In the genomic region with DNA sequence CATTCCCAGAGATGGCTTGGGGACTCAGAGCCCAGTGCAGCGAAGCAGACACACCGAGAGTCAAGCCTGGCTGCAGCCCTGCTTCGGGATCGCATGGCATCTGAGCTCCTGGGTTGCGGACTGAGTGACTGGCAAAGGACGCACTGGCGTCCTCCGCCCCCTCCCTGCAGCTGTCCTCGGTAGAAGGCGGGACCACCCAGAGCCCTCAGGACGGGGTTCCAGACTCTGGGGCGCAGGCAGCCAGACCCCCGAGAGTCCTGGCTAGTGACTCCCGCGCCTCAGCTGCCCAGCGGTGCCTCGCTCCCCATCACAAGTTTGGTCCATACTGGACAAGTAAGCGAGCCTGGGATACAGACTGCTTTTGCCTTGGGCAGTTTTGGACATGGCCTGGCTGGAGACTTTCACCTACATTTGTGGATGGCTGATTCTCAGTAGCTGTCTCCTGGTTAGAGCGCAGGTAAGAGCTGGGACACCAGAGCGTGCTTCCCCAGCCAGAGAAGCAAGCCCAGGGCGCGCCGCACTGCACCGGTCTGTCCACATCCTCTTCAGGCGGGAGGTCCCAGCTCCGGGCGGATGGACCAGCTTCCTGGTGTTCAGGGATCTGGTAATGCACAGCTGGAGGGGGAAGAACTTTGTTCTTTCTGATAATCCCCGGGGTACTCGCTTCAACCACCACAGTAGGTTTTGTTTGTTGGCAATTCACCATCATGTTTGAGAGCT, we compare ENCODE assay signal across 8 mouse cellular contexts. TPM values are rescaled to one million over a fixed set of nuclear protein-coding genes. Genes with fewer than 3 reads are reported as not detected.
DNase-seq lines count a peak whose midpoint lies in the region; ATAC-seq and TF ChIP-seq lines count a peak whose summit lies in the region.

No protein-coding gene starts in this region.

- peaks cover 5% of the 10 kb centered on the region; the same call in 1 of the 2 replicates for H3K4me1 ChIP-seq in midbrain, postnatal 0 days (ENCODE audit: insufficient read depth, low read length)

- peak overlapping the region; percentile 74 for H3K4me2 ChIP-seq in midbrain, postnatal 0 days (ENCODE audit: low read depth, low read length, poor library complexity, severe bottlenecking)

- peak overlapping the region; percentile 36 for H3K9ac ChIP-seq in midbrain, postnatal 0 days (replicated peaks; ENCODE audit: low read length, poor library complexity, severe bottlenecking)

- H3K4me3 ChIP-seq in midbrain, postnatal 0 days (ENCODE audit: low read depth, low read length), result peak overlapping the region; percentile 44

- WGBS in midbrain, postnatal 0 days, result 1% methylated on average over 29 of the region's 29 CpGs

- DNase-seq in left cerebral cortex, adult 18-20 months (ENCODE audit: low spot score in 2 of 2), result peak; percentile 13 to 14
- DNase-seq in left cerebral cortex, adult 9 months (ENCODE audit: low spot score in 2 of 2), result no peak
- peak; percentile 21 to 38 for DNase-seq in cerebellum, postnatal 36 days
- no peak for DNase-seq in midbrain, postnatal 0 days (ENCODE audit: low spot score)
- DNase-seq in thymus, adult 18-20 months, result no peak
- DNase-seq in urinary bladder, postnatal 14 days (ENCODE audit: low spot score), result no peak
- DNase-seq in thymus, postnatal 0 days (ENCODE audit: low spot score), result no peak

- peak; percentile 27; the same call in 1 of the 2 replicates for ATAC-seq in granulocyte monocyte progenitor cell, adult 5-6 weeks (replicated peaks; ENCODE audit: poor library complexity, severe bottlenecking)
- peak; percentile 58; the same call in 1 of the 2 replicates for ATAC-seq in midbrain, postnatal 0 days (ENCODE audit: low FRiP score)

- peaks cover 4% of the 10 kb centered on the region; the same call in 1 of the 2 replicates for H3K27me3 ChIP-seq in midbrain, postnatal 0 days (ENCODE audit: insufficient read depth, low read length)

- no peak overlapping the region for H3K27ac ChIP-seq in midbrain, postnatal 0 days (ENCODE audit: low read depth, low read length)

- H3K9me3 ChIP-seq in midbrain, postnatal 0 days (ENCODE audit: low read length), result no peaks in the 10 kb centered on the region

- no peaks in the 10 kb centered on the region for H3K36me3 ChIP-seq in midbrain, postnatal 0 days (ENCODE audit: insufficient read depth, low read length)

- TF ChIP-seq CTCF in midbrain, postnatal 0 days (IDR thresholded peaks at IDR 0.05), result no peak

RNA-seq across cellular contexts. Expression of gene Pth2r, which starts 29.5 kb away (rescaled TPM):
- total RNA-seq in left cerebral cortex, adult 18-20 months (2021), result 1 to 10 TPM; 1.7 to 1.9 TPM
- total RNA-seq in granulocyte monocyte progenitor cell, adult 5-6 weeks (2014; fragmentation: Nextera tagmentation), result not detected in 2 replicates
- not detected in 2 replicates for total RNA-seq in granulocyte monocyte progenitor cell, adult 5-6 weeks (2017)
- total RNA-seq in midbrain, postnatal 0 days (2014; rRNA removed), result 1.5 and 3.4 TPM in 2 replicates
- 2.1 and 2.3 TPM in 2 replicates for polyA plus RNA-seq in midbrain, postnatal 0 days (2015; fragmentation: Nextera tagmentation; extraction: Ambion mirVana)
- 0.05 TPM in 1 of 2 replicates, not detected in the other for polyA plus RNA-seq in thymus, postnatal 0 days (2015; fragmentation: Nextera tagmentation; extraction: Ambion mirVana)

Comparison
In these comparisons a context has a peak if more than half of its experiments do, and no peak if none do; other contexts are left out.
1. DNase-seq: peak in left cerebral cortex, adult 18-20 months (2 of 2) and cerebellum, postnatal 36 days (2 of 2); none in left cerebral cortex, adult 9 months (0 of 2), midbrain, postnatal 0 days (single experiment), thymus, adult 18-20 months (0 of 2), urinary bladder, postnatal 14 days (single experiment) and thymus, postnatal 0 days (single experiment).